In genomic region chr13:89583138-89583746, GRCm38 (mm10) we compare ENCODE assay signal across 23 mouse cellular contexts. TPM values are rescaled to one million over a fixed set of nuclear protein-coding genes. Genes with fewer than 3 reads are reported as not detected.
"Had no signal": no experiment of that assay in that cellular context is flagged by ENCODE, and none has a peak within 500 bp of the region (broad histone marks: within the 10 kb centered on the region; RNA-seq: fewer than 3 reads in every experiment).

No protein-coding gene starts in this region.

- H3K4me3 ChIP-seq: liver, embryonic 15.5 days; lung, embryonic 15.5 days; megakaryocyte, embryonic 14.5 days; midbrain, embryonic 12.5 days; neural tube, embryonic 12.5 days had no signal

- H3K27ac ChIP-seq: liver, embryonic 15.5 days; macrophage; midbrain, embryonic 12.5 days; neural tube, embryonic 12.5 days had no signal

- DNase-seq: liver, postnatal 0 days; lung, adult 2 months; lung, postnatal 14 days; lung, postnatal 36 days; midbrain, embryonic 14.5 days; right cerebral cortex, adult 18-20 months; right cerebral cortex, postnatal 25 days; right cerebral cortex, postnatal 4 days; spleen, adult 18-20 months; thymus, adult 18-20 months; thymus, postnatal 14 days; thymus, postnatal 36 days had no signal

- H3K4me2 ChIP-seq: liver, embryonic 15.5 days; midbrain, embryonic 12.5 days; neural tube, embryonic 12.5 days had no signal

- H3K9me3 ChIP-seq: liver, embryonic 15.5 days; lung, embryonic 15.5 days; megakaryocyte, embryonic 14.5 days; midbrain, embryonic 12.5 days; neural tube, embryonic 12.5 days had no signal

- ATAC-seq: lung, postnatal 0 days had no signal

- H3K9ac ChIP-seq: liver, embryonic 15.5 days; liver, postnatal 0 days; lung, embryonic 15.5 days; midbrain, embryonic 12.5 days; neural tube, embryonic 12.5 days had no signal

- H3K36me3 ChIP-seq: liver, embryonic 15.5 days; lung, embryonic 15.5 days; midbrain, embryonic 12.5 days; neural tube, embryonic 12.5 days had no signal

- H3K27me3 ChIP-seq: liver, embryonic 15.5 days; lung, embryonic 15.5 days; megakaryocyte, embryonic 14.5 days; midbrain, embryonic 12.5 days; neural tube, embryonic 12.5 days had no signal

- H3K4me1 ChIP-seq: liver, embryonic 15.5 days; megakaryocyte, embryonic 14.5 days; midbrain, embryonic 12.5 days; neural tube, embryonic 12.5 days had no signal

RNA-seq across cellular contexts. Expression of gene Hapln1, which starts 43.6 kb away (rescaled TPM):
- total RNA-seq: megakaryocyte progenitor cell, adult 5-6 weeks; monocyte, adult 5-6 weeks; neutrophil, adult 5-6 weeks had no signal
- polyA plus RNA-seq: macrophage; small intestine, adult 2 months had no signal
